Mouse (Mus musculus): ENCODE data around the gene Magi2. TPM values are rescaled to one million over a fixed set of nuclear protein-coding genes. Genes with fewer than 3 reads are reported as not detected.
A peak's percentile ranks its signal among the peaks of the same experiment; 100 is the strongest.
"Not testable (repeated sequence)": the region's sequence is repeated elsewhere in the genome, so short reads cannot be mapped to it uniquely, and the experiment has no call there.

Gene Magi2
- polyA plus RNA-seq, 1 experiment from 2014 or later: 39.5 TPM

GRCm38 (mm10) chr5:19292581-19292980 is 65.7 kb downstream of the Magi2 start:
- no peak overlapping the region for H3K9ac ChIP-seq (replicated peaks)
- H3K9me3 ChIP-seq (replicated peaks): no peaks in the 10 kb centered on the region
- WGBS: 94% methylated on average over 3 of the region's 3 CpGs
- ATAC-seq (ENCODE audit: low FRiP score): no peak
- H3K27ac ChIP-seq (replicated peaks): no peak overlapping the region
- no peaks in the 10 kb centered on the region for H3K36me3 ChIP-seq
- no peaks in the 10 kb centered on the region for H3K27me3 ChIP-seq (replicated peaks)
- no peaks in the 10 kb centered on the region for H3K4me1 ChIP-seq
- H3K4me2 ChIP-seq: no peak overlapping the region
- no peak overlapping the region for H3K4me3 ChIP-seq (replicated peaks)

- Histone ChIP-seq H3K4me3 (replicated peaks) (no peak overlapping the region), H3K4me2 (no peak overlapping the region), H3K9ac (replicated peaks) (no peak overlapping the region), H3K9me3 (replicated peaks) (no peaks in the 10 kb centered on the region), H3K4me1 (no peaks in the 10 kb centered on the region), H3K27me3 (replicated peaks) (no peaks in the 10 kb centered on the region), H3K27ac (replicated peaks) (no peak overlapping the region), H3K36me3 (no peaks in the 10 kb centered on the region)
- 92% methylated on average over 6 of the region's 6 CpGs for WGBS
- ATAC-seq (ENCODE audit: low FRiP score): no peak
Observed at GRCm38 (mm10) chr5:19306656-19307055, 79.8 kb downstream of the Magi2 start.

- H3K4me2 ChIP-seq: no peak overlapping the region
- no peak for ATAC-seq (ENCODE audit: low FRiP score)
- no peak overlapping the region for H3K4me3 ChIP-seq (replicated peaks)
- H3K27me3 ChIP-seq (replicated peaks): no peaks in the 10 kb centered on the region
- no peaks in the 10 kb centered on the region for H3K9me3 ChIP-seq (replicated peaks)
- no peaks in the 10 kb centered on the region for H3K4me1 ChIP-seq
- no peak overlapping the region for H3K9ac ChIP-seq (replicated peaks)
- H3K27ac ChIP-seq (replicated peaks): no peak overlapping the region
- no peaks in the 10 kb centered on the region for H3K36me3 ChIP-seq
- WGBS: 79% methylated on average over 1 of the region's 1 CpGs
Observed at GRCm38 (mm10) chr5:19309870-19310269, 83.0 kb downstream of the Magi2 start.

- Histone ChIP-seq H3K4me3 (replicated peaks) (no peak overlapping the region), H3K27ac (replicated peaks) (no peak overlapping the region), H3K9me3 (replicated peaks) (no peaks in the 10 kb centered on the region), H3K4me1 (no peaks in the 10 kb centered on the region), H3K27me3 (replicated peaks) (no peaks in the 10 kb centered on the region), H3K9ac (replicated peaks) (no peak overlapping the region), H3K4me2 (no peak overlapping the region), H3K36me3 (no peaks in the 10 kb centered on the region)
- WGBS: 78% methylated on average over 6 of the region's 6 CpGs
- ATAC-seq (ENCODE audit: low FRiP score): no peak
Observed at GRCm38 (mm10) chr5:19322532-19322931, 95.7 kb downstream of the Magi2 start.

DNA sequence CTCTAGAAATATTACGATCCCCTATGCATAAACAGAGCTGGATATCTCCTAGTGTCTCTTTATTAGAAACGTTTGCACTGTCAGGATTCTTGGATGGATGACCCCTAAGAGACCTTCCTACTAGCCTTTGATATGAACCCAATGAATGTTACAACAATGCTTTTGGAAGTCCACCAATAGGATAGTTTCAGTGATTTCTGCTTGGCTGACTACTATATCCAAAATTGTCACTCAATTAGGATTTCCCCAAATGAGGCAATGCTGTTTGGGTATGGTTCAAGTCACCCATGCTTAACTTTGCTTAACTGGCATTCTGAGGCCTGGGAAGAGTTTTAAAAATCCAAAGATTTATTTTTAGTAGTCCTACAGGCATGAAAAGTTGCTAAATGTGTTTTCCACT is 110.7 kb downstream of the Magi2 start:
- H3K4me3 ChIP-seq (replicated peaks): no peak overlapping the region
- H3K4me2 ChIP-seq: no peak overlapping the region
- no peak overlapping the region for H3K27ac ChIP-seq (replicated peaks)
- no peaks in the 10 kb centered on the region for H3K4me1 ChIP-seq
- no peaks in the 10 kb centered on the region for H3K27me3 ChIP-seq (replicated peaks)
- H3K9me3 ChIP-seq (replicated peaks): no peaks in the 10 kb centered on the region
- H3K36me3 ChIP-seq: no peaks in the 10 kb centered on the region
- no peak overlapping the region for H3K9ac ChIP-seq (replicated peaks)
- no peak for ATAC-seq (ENCODE audit: low FRiP score)
- WGBS: 61% methylated on average over 2 of the region's 2 CpGs

DNA sequence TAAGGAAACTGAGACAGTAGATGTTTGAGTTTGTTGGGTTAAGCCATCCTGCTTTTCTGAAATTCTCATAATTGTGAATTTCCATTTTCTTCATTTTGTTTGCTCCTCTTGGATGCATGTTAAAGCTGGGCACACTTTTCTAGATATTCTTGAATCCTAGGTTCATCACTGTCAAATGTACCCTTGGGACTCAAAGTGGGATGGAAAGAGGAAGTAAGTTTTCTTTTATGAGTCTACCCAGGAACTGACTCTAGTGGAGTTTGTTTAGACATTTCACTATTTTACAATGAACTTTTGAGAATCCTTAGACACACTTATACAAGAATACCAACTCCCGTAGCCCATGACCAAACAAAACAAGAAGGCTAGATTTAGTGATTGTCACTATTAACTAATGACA is 141.3 kb downstream of the Magi2 start:
- no peaks in the 10 kb centered on the region for H3K4me1 ChIP-seq
- H3K36me3 ChIP-seq: no peaks in the 10 kb centered on the region
- H3K27me3 ChIP-seq (replicated peaks): no peaks in the 10 kb centered on the region
- no peak overlapping the region for H3K4me3 ChIP-seq (replicated peaks)
- no peaks in the 10 kb centered on the region for H3K9me3 ChIP-seq (replicated peaks)
- WGBS: 87% methylated on average over 1 of the region's 1 CpGs
- H3K4me2 ChIP-seq: no peak overlapping the region
- no peak overlapping the region for H3K9ac ChIP-seq (replicated peaks)
- ATAC-seq (ENCODE audit: low FRiP score): no peak
- H3K27ac ChIP-seq (replicated peaks): no peak overlapping the region

- ATAC-seq (ENCODE audit: low FRiP score): no peak
- no peak overlapping the region for H3K4me2 ChIP-seq
- no peak overlapping the region for H3K9ac ChIP-seq (replicated peaks)
- WGBS: 64% methylated on average over 3 of the region's 3 CpGs
- H3K4me1 ChIP-seq: no peaks in the 10 kb centered on the region
- H3K4me3 ChIP-seq (replicated peaks): no peak overlapping the region
- no peaks in the 10 kb centered on the region for H3K9me3 ChIP-seq (replicated peaks)
- H3K27me3 ChIP-seq (replicated peaks): no peaks in the 10 kb centered on the region
- no peaks in the 10 kb centered on the region for H3K36me3 ChIP-seq
- no peak overlapping the region for H3K27ac ChIP-seq (replicated peaks)
Observed at GRCm38 (mm10) chr5:19395876-19396275, 169.0 kb downstream of the Magi2 start.

DNA sequence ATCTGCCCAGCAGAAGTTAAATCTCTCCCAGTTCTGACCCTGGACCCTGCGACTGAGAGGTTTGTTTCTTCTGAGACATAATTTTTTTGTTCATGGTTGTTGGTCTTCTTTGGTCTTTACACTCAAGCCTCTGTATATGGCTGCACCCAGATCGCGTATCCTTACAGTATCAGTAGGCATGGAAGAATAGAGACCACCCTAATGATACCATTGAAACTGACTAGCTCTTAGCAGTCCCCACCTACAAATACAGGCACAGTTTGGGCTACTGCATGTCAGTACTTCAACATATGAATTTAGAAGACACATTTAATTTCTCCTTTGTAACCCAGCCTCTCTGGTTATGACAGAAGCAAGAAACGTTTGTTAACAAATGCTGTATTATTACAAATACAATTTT is 173.5 kb downstream of the Magi2 start:
- 93% methylated on average over 4 of the region's 4 CpGs for WGBS
- H3K9me3 ChIP-seq (replicated peaks): no peaks in the 10 kb centered on the region
- no peak for ATAC-seq (ENCODE audit: low FRiP score)

GRCm38 (mm10) chr5:19400738-19401408 is 174.0 kb downstream of the Magi2 start:
- Histone ChIP-seq H3K36me3 (no peaks in the 10 kb centered on the region), H3K9me3 (replicated peaks) (no peaks in the 10 kb centered on the region), H3K27me3 (replicated peaks) (no peaks in the 10 kb centered on the region), H3K9ac (replicated peaks) (no peak overlapping the region), H3K4me1 (no peaks in the 10 kb centered on the region), H3K4me2 (no peak overlapping the region), H3K27ac (replicated peaks) (no peak overlapping the region), H3K4me3 (replicated peaks) (no peak overlapping the region)
- ATAC-seq (ENCODE audit: low FRiP score): peak; percentile 78; the same call in 1 of the 2 replicates
- 49% methylated on average over 5 of the region's 5 CpGs for WGBS

More for the DNA sequence above, 173.5 kb downstream of the Magi2 start:
- Histone ChIP-seq H3K4me1 (no peaks in the 10 kb centered on the region), H3K27me3 (replicated peaks) (no peaks in the 10 kb centered on the region), H3K36me3 (no peaks in the 10 kb centered on the region), H3K9ac (replicated peaks) (no peak overlapping the region), H3K4me3 (replicated peaks) (no peak overlapping the region), H3K27ac (replicated peaks) (no peak overlapping the region), H3K4me2 (no peak overlapping the region)

DNA sequence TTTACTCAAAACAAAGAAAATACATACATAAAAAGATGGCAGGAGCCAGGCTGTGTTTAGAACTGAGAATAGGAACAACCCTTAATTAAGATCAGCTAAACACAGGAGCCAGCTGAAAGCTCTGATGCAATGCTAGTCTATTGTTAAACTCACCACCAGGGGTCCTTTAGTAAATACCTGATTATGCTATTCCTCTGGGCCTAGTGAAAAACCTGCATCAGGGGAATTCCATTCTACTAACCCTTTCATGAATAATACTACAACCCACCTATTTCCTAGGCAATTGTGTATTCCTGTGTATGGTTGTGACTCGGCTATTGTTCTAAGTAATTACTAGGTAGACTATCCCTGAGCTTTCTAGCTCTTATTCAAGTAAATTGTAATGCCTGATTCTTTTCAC is 177.4 kb downstream of the Magi2 start:
- not testable (repeated sequence) for H3K27me3 ChIP-seq (replicated peaks); H3K4me2 ChIP-seq; H3K4me1 ChIP-seq; H3K36me3 ChIP-seq; ATAC-seq (ENCODE audit: low FRiP score); H3K9ac ChIP-seq (replicated peaks); H3K4me3 ChIP-seq (replicated peaks); H3K9me3 ChIP-seq (replicated peaks); H3K27ac ChIP-seq (replicated peaks)
- 88% methylated on average over 1 of the region's 1 CpGs for WGBS

GRCm38 (mm10) chr5:19414556-19414955 is 187.7 kb downstream of the Magi2 start:
- Histone ChIP-seq H3K4me1 (no peaks in the 10 kb centered on the region), H3K27ac (replicated peaks) (no peak overlapping the region), H3K4me3 (replicated peaks) (no peak overlapping the region), H3K4me2 (no peak overlapping the region), H3K9me3 (replicated peaks) (no peaks in the 10 kb centered on the region), H3K9ac (replicated peaks) (no peak overlapping the region), H3K36me3 (no peaks in the 10 kb centered on the region), H3K27me3 (replicated peaks) (no peaks in the 10 kb centered on the region)
- WGBS: 64% methylated on average over 4 of the region's 4 CpGs
- no peak for ATAC-seq (ENCODE audit: low FRiP score)

DNA sequence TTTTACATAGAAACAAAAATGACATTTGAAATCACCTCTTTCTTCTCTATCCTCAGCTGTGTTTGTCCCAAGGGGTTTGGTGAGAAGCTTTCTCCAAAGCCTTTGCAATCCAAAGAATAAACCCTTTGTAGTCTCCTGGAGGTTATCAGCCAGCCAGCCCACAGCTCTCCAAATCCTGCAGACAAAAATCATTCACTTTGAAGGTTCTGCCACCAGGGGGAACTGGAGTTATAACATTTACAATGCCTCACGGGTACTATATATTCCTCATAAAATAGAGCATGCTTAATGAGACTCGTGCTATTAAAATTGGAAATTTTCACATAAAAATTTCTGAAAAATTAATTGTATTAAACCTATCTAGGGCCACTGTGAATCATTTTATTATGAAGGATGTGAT is 202.5 kb downstream of the Magi2 start:
- no peaks in the 10 kb centered on the region for H3K36me3 ChIP-seq
- H3K9me3 ChIP-seq (replicated peaks): no peaks in the 10 kb centered on the region
- ATAC-seq (ENCODE audit: low FRiP score): peak; percentile 57; the same call in 1 of the 2 replicates
- H3K27ac ChIP-seq (replicated peaks): no peak overlapping the region
- no peaks in the 10 kb centered on the region for H3K4me1 ChIP-seq
- H3K4me2 ChIP-seq: no peak overlapping the region
- H3K9ac ChIP-seq (replicated peaks): no peak overlapping the region
- WGBS: 13% methylated on average over 2 of the region's 2 CpGs
- H3K4me3 ChIP-seq (replicated peaks): no peak overlapping the region
- no peaks in the 10 kb centered on the region for H3K27me3 ChIP-seq (replicated peaks)

DNA sequence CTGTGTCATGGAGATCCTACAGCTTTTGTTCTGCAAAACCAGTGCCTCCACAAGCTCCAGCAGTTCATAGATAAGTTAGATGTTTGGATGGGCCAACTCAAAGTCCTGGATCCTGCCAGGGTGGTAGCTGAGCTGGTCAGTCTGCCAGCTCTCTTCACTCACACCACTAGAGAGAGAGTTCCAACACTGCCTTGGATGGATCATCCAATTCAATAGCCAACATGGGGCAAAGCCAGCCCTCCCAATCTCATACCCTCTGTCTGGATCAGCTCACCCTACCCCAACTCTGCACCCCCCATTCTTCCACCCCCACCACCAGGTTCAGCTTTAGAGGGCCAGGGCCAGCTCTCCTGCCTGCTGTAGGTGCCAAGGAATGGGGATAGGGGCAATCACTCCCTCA is 235.7 kb downstream of the Magi2 start:
- no peak for ATAC-seq (ENCODE audit: low FRiP score)
- no peaks in the 10 kb centered on the region for H3K4me1 ChIP-seq

More for the DNA sequence above, 235.7 kb downstream of the Magi2 start:
- H3K9me3 ChIP-seq (replicated peaks): no peaks in the 10 kb centered on the region
- no peaks in the 10 kb centered on the region for H3K27me3 ChIP-seq (replicated peaks)
- H3K36me3 ChIP-seq: no peaks in the 10 kb centered on the region
- no peak overlapping the region for H3K4me3 ChIP-seq (replicated peaks)
- H3K27ac ChIP-seq (replicated peaks): no peak overlapping the region
- H3K4me2 ChIP-seq: no peak overlapping the region
- no peak overlapping the region for H3K9ac ChIP-seq (replicated peaks)

Measured in neural tube, embryonic 15.5 days (tissue).